Mouse (Mus musculus): ENCODE data around the gene Neu3.
A peak's percentile ranks its signal among the peaks of the same experiment; 100 is the strongest.
"Not testable (repeated sequence)": the region's sequence is repeated elsewhere in the genome, so short reads cannot be mapped to it uniquely, and the experiment has no call there.

The Neu3 gene

DNA sequence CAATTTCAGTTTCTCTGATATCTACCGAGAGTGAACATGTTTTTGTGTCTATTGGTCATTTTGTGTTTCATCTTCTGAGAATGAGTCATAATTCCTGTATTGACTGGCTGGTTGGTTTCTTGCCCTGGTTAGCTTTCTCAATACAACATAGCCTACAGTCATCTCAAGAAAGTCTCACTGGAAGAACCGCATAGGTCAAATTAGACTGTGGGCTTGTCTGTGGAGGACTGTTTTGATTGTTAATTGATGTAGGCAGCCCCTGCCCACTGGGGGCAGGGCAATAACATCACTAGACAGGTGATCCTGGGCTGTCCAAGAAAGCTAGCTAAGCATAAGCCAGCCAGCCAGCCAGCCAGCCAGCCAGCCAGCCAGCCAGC lies 5.6 kb upstream of the Neu3 start:
- DNase-seq (ENCODE audit: low spot score): no peak

DNA sequence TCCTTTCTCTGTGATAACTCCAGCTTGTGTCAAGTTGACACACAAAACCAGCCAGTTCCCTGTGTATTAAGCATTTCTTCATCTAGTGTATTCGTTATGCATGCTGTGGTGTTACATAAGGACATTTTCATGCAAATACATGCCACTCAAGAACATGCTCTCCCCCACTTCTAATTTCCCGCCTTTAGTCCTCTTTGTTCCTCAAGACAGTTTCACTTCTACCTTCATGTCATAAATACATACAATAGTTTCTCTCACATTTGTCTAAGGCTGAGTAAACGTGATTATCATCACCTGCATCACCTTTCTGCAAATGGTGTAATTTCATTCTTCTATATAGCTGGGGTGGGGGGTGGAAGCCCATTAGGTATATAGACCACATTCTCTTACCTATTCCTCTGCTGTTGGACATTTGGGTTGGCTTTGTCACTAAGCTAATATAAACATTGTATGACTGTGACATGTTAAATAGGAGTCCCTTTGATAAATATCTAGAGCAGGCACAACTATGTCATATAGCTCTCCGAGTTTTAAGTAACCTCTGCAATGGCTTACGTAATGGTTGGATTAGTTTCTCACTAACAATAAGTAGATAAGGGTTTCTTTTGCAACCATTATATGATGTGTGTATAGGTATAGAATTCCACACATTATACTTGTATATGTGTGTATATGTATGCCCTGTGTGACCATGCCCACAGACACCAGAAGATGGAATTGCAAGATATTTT lies 5.1 kb upstream of the Neu3 start:
- no peak for DNase-seq (ENCODE audit: low spot score)

DNA sequence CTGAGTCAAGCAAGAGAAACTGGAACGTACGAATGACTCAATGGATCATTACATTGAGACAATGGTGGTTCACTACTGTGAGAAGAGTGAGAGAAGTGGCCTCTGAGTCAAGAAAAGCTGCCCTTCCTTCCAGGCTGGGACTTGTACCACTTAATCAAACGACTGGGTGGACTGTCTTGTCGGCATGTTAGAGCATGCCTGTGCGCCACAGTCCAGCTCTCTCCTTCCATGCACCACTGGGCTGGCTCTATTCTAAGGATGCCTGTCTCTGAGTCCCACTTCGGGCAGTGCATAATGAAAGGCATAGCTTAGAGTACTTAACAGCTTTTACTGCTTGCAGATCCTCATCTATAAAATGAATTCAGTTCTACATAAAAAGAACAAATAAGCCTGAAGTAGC lies 2.1 kb downstream of the Neu3 start:
- no peak for DNase-seq (ENCODE audit: low spot score)

DNA sequence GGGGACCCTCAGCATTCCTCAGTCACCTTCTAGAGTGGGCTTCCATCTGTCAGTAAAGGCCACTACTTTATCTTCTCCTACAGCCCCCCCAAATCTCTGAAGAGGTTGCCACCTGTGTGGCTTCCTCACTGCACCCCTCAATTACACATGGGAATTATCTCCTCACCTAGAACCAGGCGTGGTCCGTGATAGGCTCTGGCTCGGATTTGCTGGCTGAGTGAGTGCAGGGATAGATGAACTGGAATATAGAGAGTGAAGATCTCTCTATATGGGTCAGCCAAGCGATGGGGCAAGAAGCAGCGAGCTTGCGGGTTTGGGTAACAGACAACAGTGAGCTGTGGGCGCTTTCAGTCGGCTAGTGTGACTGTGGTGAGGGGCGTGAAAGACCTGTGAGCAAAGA lies 2.7 kb downstream of the Neu3 start:
- DNase-seq (ENCODE audit: low spot score): no peak

DNA sequence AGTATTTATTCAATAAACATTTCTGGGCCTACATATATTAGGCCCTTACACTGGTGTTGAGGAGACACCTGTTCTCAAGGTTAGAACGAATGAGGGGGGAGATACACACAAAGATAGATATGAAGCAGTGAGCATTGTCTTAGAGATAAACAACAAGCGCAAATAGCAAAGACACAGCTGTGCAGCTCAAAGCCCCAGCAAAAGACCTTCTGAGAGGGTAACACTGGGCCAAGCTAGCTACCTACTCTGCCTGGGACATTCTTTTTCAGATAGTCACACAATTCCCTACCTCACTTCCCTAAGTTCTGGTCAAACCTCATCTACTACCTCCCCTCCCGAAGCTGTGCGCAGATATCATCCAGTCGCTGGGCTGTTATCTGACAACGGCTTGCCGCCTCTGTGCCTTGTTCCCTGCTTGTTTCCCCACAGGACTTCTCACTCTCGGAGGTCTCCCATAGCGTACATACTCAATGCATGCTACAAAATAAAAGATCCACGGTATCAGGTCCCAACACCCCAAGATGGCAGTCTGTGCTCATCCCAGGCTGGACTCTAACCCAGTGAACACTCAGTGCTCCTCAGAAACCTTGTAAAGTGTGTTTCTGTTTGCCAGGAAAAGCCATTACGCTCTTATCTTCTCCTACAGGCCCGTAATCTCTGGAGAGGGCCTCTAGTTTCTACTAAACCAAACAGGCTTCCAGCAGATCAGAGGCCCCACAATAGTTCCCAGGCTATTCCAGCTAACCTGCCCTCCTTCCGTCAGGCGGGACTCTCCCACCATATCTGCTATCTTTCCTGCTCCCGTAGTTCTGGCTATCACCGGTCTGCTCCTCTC lies 3.4 kb downstream of the Neu3 start:
- peak; percentile 82 for DNase-seq (ENCODE audit: low spot score)

DNA sequence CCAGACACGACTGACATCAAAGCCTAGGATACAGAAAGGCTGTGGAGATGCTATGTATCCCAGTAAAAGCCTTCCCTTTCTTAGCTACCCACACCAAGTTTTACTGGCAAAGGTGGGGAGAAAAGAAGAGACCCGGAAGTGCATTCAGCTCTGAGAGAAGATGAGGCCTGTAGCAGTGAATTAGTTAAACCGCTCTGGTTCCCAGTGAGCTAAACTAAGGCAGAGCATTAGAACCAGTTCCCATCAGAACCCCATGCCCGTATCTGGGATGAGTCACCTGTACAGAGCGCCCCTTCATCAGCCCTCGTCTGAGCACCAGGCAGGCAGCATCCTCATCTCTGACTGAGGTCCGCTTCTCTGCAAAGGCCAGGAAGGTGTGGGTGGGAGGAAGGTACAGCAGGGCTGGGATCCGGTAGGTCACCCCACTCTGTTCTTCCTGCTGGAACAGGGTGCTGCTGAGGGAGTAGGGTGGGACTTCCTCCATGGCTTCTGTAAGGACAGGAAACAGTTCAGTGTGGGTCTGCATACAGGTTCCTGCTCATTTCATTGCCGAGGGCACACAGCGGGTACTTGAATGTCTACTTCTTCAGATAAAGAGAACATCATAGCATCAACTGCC lies 5.1 kb downstream of the Neu3 start:
- no peak for DNase-seq (ENCODE audit: low spot score)

DNA sequence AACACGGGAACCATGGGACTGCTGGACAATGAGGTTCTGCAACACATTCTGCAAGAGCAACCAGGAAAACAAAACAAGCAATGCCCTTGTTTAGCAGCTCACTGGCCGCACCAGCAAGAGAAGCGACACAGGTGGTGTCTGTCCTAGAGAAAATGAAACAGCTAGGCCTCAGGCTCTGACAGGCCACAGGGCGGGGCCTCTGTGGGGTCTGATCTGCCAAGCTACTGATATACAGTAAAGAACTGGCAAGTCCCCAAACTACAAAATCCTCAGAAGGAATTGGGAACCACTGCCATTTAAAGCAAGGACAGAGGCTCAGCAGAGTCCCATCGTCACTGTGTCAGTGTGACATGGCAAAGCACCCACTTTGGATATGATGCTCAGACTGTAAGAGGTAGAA lies 5.8 kb downstream of the Neu3 start:
- DNase-seq (ENCODE audit: low spot score): peak; percentile 68

DNA sequence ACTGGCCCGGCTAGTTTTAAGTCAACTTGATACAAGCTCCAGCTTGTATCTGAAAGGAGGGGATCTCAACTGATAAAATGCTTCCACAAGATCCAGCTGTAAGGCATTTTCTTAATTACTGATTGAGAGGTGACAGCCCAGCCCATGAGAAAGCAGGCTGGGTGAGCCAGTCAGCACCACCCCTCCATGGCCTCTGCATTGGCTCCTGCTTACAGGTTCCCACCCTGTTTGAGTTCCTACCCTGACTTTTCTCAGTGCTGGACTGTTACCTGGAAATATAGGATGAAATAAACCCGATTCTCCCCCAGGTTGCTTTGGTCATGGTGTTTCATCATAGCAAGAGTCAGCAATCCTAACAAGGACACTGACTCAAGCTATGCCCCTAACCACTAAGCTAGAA lies 6.3 kb downstream of the Neu3 start:
- DNase-seq (ENCODE audit: low spot score): no peak

DNA sequence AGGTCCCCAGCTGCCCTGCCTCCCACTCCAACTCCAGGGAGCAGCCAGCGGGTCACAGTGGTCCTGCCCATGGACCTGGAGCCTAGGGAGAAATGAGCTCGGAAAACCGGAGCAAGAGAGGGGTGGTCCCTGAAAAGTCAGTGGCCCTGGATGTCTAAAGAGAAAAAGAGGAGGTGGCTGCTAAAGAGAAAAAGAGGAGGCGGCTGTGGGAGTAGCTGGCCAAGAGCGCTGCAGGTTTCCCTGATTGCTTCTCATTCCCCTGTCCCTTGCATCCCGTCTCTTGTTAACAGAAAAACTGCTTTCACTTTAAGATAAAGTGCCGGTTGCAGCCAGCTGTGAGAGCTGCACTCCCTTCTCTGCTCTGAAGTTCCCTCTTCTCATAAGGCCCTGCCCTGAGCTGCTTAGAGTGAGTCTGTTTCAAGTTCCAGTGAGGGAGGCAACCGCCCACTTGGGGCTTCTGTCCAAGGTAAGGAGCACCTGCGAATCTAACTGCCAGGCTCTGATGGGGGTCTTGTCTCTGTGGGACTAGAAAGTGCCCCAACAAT lies 10.0 kb downstream of the Neu3 start:
- DNase-seq (ENCODE audit: low spot score): not testable (repeated sequence)

DNA sequence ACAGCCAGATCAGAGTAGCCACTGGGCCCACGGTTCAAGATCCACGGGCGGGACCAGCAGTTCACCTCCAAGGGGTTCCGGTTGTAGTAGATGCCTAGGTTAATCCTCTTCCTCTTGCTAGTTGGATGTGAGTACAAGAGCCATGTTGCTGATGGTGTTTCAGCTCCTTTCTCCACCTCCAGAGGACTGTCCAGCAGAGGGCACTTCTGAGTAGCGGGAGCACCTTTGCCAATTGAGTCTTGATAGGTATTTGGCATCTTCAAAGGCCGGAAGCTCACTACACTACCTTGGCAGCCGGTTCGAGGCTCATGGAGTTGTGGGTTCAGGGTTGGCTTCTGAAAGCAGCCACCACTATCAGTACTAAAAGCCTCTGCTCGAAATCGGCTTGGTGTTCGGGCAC lies 14.8 kb downstream of the Neu3 start:
- no peak for DNase-seq (ENCODE audit: low spot score)

DNA sequence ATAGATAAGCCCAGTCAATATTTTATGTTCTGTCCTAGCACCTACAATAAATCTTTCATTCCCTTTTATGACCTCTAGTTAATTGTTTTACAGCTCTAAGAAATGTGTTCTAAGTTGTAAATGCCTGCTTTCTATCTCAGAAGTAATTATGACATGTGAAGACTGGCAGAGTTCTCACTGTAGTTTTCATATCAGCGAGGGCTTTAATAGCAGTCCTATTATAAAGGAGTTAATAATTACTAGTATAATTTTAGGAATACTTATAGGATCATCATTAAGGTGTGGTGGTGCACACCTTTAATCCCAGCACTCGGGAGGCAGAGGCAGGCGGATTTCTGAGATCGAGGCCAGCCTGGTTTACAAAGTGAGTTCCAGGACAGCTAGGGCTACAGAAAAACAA lies 16.6 kb downstream of the Neu3 start:
- no peak for DNase-seq (ENCODE audit: low spot score)

DNA sequence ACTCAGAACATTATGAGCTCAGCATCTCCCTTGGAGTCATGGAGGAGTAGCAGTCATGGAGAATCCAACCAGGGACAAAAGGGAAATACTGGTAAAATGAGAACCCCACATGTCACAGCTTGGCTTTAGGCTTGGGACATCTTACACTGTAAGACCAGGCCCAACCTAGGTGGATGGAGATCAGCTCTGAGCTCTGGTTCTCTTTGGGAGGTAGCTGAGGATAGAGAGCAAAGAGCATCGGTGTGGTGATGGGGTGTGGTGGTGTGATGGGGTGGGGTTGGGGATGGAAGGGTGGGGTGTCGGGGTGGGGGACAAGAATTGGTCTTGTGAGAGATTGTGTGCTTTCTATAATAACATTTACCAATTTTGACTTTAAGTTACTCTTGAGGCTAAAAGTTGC lies 17.4 kb downstream of the Neu3 start:
- DNase-seq (ENCODE audit: low spot score): no peak

DNA sequence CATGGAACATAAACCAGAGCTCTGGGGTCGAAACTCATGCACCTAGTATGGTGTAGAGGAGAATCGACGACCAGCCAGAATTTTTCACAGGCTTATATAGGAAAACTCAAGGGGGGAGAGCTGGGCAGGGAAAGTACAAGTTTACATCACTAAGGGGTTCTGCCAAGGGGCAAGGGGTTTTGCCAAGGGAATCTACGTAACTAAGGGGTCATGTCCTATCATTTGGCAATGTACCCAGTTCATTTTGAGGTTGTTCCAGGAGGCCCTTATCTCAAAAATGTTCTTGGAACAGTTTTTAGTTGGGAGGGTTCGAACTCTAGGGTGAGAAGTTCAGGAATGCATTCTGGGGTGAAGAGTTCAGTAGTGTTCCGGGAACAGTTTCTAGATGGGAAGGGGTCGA lies 21.2 kb downstream of the Neu3 start:
- not testable (repeated sequence) for DNase-seq (ENCODE audit: low spot score)

DNA sequence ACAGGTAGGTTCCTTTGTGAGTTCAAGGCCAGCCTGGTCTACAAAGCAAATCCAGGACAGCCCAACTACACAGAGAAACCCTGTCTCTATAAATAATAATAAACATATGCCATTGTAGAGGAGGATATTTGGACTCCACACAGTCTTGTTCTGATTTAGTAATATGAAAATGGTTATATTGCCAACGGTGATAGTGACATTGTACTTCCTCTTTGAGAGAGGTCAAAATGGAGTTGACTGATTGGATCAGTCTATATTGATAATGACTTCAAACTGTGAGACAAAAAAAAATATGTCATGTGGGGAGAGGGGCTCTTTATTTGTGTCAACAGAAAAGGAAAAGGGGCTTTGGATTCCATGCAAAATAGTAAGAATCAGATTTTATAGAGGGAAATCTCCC lies 22.9 kb downstream of the Neu3 start:
- DNase-seq (ENCODE audit: low spot score): no peak

DNA sequence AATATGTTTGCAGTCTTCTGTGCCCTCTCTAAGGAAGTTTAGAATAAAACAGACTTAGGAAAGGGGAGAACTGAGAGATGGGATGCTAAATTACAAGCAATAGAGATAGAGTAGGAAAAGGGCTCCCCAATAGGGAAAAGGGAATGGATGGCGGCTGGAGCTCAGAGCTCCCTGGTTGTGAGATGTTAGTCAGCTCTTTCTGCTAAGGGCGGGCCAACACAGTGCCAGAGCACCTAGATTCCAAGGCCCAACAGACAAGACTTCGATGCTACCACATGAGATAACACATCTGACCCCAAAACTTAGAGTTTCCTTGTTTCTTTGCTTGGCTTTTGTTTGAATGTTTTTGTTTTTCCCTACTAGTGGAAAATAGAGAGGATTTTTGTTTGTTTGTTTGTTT lies 24.2 kb downstream of the Neu3 start:
- not testable (repeated sequence) for DNase-seq (ENCODE audit: low spot score)

DNA sequence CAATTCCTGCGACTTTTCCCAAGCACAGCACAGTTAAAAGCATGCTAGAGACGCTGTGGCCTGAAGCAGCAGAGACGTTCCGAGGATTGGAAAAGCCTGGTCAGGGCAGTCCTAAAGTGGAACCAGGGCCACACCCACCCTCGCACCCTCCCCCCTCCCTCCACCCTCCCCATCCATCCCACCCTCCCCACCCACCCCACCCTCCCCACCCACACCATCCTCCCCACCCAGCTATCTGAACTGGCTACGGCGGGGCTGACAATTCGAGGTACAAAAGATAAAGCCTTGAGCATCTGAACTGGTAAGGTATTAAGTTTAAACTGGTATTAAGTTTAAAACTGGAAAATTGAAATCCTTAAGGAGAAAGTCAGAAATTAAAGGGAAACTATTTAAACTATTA lies 24.7 kb downstream of the Neu3 start:
- peak; percentile 67 for DNase-seq (ENCODE audit: low spot score)

DNA sequence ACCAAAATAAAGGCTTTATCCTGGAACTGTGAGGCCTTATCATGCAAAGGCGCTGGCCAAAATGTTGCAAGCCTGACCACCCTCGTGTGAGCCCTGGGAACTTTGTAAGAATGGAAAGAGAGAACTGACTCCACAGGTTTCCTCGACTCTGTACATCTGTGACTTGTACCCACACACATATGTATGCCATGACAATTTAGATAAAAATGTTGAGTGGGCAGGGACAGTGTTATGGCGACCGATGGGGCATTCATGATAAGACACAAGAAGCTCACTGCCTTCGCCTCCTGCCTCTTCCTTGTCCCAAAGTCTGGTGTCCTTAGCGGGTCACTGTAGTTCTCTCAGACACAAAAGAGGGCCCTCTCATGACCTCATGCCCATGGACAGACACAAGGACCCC lies 29.1 kb downstream of the Neu3 start:
- no peak for DNase-seq (ENCODE audit: low spot score)

DNA sequence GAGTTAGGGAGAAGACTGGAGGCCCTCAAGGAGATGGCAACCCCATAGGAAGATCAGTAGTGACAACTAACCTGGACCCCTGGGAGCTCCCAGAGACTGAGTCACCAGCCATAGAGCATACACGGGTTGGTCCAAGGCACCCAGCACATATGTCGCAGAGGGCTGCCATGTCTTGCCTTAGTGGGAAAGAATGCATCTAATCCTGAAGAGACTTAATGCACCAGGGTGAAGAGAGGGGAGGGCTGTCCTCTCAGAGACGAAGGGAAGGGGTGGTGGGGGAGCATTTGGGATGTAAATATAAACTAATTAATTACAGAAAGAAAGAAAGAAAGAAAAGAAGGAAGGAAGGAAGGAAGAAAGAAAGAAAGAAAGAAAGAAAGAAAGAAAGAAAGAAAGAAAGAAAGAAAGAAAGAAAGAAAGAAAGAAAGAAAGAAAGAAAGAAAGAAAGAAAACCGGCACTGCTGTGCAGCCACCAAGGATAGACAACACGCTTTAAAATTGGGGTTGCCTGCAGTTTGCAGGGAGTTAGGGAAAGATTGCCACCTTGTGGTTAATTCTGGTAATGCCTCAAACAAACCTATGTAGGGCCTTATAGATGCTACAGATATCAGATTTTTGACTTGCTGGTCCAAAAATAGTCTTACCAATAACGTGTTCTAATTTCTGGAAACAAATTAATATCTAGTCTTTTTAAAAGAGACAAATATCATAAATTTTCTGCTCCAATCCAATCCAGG lies 30.1 kb downstream of the Neu3 start:
- DNase-seq (ENCODE audit: low spot score): peak; percentile 89

DNA sequence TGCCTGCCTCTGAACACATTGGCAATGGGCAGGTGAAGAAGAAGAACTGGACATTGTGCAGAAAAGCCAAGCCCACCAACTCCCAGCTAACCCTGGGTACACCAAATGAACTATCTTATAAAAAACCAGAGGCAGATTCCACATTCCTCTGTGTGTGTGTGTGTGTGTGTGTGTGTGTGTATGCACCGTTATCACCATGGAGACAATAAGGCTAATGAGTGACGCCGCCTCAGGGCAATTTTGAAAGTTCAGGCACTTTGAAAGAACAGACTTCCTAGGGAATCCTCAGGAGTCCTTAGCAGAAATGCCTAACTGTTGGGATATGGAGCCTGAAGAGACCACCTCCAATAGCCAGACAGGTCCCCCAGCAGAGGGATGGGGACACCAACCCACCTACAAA lies 31.0 kb downstream of the Neu3 start:
- DNase-seq (ENCODE audit: low spot score): no peak

DNA sequence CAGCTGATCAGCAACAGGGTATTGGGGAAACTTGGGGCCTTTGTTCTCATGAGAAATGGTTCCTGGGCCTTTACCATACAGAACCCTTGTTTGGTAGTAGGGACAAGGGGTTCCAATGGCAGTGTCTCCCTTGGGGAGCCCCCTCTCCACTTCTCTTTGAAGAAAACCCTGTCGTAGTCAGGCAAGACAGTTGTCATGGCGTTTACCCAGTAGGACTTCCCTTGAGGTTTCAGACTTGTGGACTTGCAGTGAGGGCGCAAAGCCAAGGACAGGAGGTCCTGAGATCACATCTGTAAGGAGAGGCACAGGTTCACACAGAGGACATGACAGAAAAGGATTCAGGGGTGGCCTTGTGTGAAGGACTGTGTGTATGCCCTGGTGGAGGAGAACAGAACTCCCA lies 31.7 kb downstream of the Neu3 start:
- no peak for DNase-seq (ENCODE audit: low spot score)

DNA sequence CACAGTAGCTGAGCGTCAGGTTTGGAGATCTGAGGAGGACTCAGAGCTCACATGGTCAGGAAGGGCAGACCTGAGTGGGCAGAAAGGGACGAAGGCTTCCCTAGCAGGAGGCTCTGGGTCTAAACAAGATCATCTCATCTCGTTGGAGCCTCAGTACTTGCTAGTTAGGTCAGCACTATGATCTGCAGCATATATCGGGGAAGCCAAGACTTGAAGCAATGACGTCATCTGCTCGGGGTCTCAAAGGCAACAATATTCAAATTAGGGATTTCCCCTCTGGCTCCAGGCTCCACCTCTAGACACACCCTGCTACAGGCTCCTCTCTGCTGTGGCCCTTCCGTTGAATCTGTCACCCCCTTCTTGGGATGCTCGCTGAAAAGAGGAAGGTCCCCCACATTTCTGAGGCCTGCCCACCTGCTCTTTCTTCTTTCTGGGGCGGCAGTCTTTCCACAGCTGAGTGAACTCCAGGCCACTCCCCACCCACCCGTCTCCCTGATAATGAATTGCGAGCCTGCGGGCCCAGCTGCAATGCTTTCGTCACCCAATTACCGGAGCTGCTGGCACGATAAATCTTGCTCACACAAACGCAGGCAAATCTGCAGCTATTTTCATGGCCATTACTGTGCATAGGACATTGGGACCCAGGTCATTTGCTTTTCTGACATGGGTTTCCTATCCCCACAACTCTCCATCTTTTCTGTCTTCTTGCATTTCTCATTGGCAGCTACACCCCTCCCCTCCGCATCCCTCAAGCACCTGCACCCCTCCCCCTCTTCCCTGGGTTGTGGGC lies 32.8 kb downstream of the Neu3 start:
- no peak for DNase-seq (ENCODE audit: low spot score)

All from c-Kit-positive CD71-positive TER-119-positive erythroid progenitor cells, embryonic 14.5 days (primary cell).